Mouse (Mus musculus) liver, postnatal 0 days (tissue): ENCODE results near the gene Ctrl.

Experiments
- CTCF ChIP-seq: sonication (generic); IDR thresholded peaks from 2 replicates; pipeline ENCODE4 v1.5.1; 2016; ENCODE audit warnings: antibody characterized with exemption, low read depth
- EP300 ChIP-seq: IDR thresholded peaks from 2 replicates; pipeline ENCODE4 v1.6.1; 2016; ENCODE audit warnings: antibody characterized with exemption, low read depth, mild to moderate bottlenecking

- TF ChIP-seq CTCF (no peak), EP300 (no peak)
Measured at GRCm38 (mm10) chr8:105971019-105971720, 37.5 kb upstream of the Ctrl start.
